Mouse (Mus musculus): Measurements from ENCODE around the gene Fth1. TPM values are rescaled to one million over a fixed set of nuclear protein-coding genes. Genes with fewer than 3 reads are reported as not detected.

The Fth1 gene
- polyA plus RNA-seq, 1 experiment, result 6,516 TPM

DNA sequence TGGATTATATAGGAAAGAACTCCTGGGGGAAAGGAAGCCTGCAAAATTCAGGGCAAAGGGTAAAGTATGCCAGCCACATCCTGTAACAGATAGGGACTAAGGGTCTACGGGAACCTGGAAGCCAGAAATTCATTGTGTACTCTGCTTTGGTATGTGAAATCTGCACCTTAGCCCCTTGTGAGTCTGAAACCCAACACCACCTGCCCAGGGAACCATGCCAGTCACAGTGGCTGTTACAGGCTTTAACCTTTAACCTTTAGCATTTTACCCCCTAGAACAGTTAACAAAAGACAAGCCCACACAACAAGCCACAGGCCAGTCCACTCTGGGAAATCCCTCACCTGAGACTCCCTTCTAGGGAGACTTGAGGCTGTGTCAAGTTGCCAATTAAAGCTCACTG lies 38.6 kb upstream of the Fth1 start:
- Histone ChIP-seq H3K9me3 (ENCODE audit: control insufficient read depth, low read length) (no peaks in the 10 kb centered on the region), H3K4me3 (replicated peaks) (no peak overlapping the region), H3K27me3 (ENCODE audit: control insufficient read depth) (no peaks in the 10 kb centered on the region), H3K4me1 (ENCODE audit: control insufficient read depth) (peaks cover 39% of the 10 kb centered on the region), H3K36me3 (ENCODE audit: control insufficient read depth) (no peaks in the 10 kb centered on the region)
- no peak for TF ChIP-seq TAL1 (IDR thresholded peaks at IDR 0.05; ENCODE audit: low read length)

GRCm38 (mm10) chr19:9942539-9943533 lies 37.6 kb upstream of the Fth1 start:
- H3K4me1 ChIP-seq (ENCODE audit: control insufficient read depth), result peaks cover 36% of the 10 kb centered on the region
- TF ChIP-seq TAL1 (IDR thresholded peaks at IDR 0.05; ENCODE audit: low read length) (no peak), GATA1 (IDR thresholded peaks at IDR 0.05; ENCODE audit: low read length) (no peak)
- H3K9me3 ChIP-seq (ENCODE audit: control insufficient read depth, low read length), result no peaks in the 10 kb centered on the region
- no peaks in the 10 kb centered on the region for H3K27me3 ChIP-seq (ENCODE audit: control insufficient read depth)
- H3K36me3 ChIP-seq (ENCODE audit: control insufficient read depth), result no peaks in the 10 kb centered on the region
- no peak overlapping the region for H3K4me3 ChIP-seq (replicated peaks)

GRCm38 (mm10) chr19:9945800-9946564 lies 34.4 kb upstream of the Fth1 start:
- H3K36me3 ChIP-seq (ENCODE audit: control insufficient read depth), result no peaks in the 10 kb centered on the region
- H3K27me3 ChIP-seq (ENCODE audit: control insufficient read depth), result no peaks in the 10 kb centered on the region
- H3K4me3 ChIP-seq (replicated peaks), result no peak overlapping the region
- no peaks in the 10 kb centered on the region for H3K9me3 ChIP-seq (ENCODE audit: control insufficient read depth, low read length)
- TF ChIP-seq GATA1 (IDR thresholded peaks at IDR 0.05; ENCODE audit: low read length), result no peak
- TF ChIP-seq TAL1 (IDR thresholded peaks at IDR 0.05; ENCODE audit: low read length), result no peak
- H3K4me1 ChIP-seq (ENCODE audit: control insufficient read depth), result peaks cover 8% of the 10 kb centered on the region

DNA sequence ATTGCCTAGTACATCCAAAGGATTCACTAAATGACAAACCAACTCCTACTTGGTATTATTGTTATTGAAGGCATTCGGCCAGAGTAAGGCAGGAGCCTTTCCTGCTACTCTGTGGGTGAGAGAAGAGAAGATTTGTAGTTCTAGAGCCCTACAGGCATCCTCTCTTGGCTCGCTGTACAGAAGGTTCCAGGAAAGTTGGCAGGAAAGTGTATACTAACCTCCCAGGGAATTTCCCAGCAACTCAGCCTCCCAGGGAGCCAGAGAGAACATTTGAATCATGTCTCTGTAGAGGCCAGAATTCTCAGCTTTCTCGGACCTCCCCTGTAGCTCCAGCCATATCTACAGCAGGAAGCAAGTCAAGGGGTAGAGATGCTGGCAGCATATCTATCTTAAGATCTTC lies 33.4 kb upstream of the Fth1 start:
- Histone ChIP-seq H3K27me3 (ENCODE audit: control insufficient read depth) (no peaks in the 10 kb centered on the region), H3K36me3 (ENCODE audit: control insufficient read depth) (no peaks in the 10 kb centered on the region), H3K9me3 (ENCODE audit: control insufficient read depth, low read length) (no peaks in the 10 kb centered on the region; the same call in 1 of the 2 replicates), H3K4me3 (replicated peaks) (no peak overlapping the region), H3K4me1 (ENCODE audit: control insufficient read depth) (peaks cover 8% of the 10 kb centered on the region)
- no peak for TF ChIP-seq TAL1 (IDR thresholded peaks at IDR 0.05; ENCODE audit: low read length)
- no peak for TF ChIP-seq GATA1 (IDR thresholded peaks at IDR 0.05; ENCODE audit: low read length)

GRCm38 (mm10) chr19:9952390-9952789 lies 28.0 kb upstream of the Fth1 start:
- TF ChIP-seq GATA1 (IDR thresholded peaks at IDR 0.05; ENCODE audit: low read length) (no peak), TAL1 (IDR thresholded peaks at IDR 0.05; ENCODE audit: low read length) (no peak)
- H3K9me3 ChIP-seq (ENCODE audit: control insufficient read depth, low read length), result no peaks in the 10 kb centered on the region; the same call in 1 of the 2 replicates

GRCm38 (mm10) chr19:9952912-9953311 lies 27.5 kb upstream of the Fth1 start:
- Histone ChIP-seq H3K27me3 (ENCODE audit: control insufficient read depth) (no peaks in the 10 kb centered on the region), H3K4me3 (replicated peaks) (no peak overlapping the region), H3K36me3 (ENCODE audit: control insufficient read depth) (no peaks in the 10 kb centered on the region), H3K4me1 (ENCODE audit: control insufficient read depth) (peaks cover 45% of the 10 kb centered on the region), H3K9me3 (ENCODE audit: control insufficient read depth, low read length) (no peaks in the 10 kb centered on the region; the same call in 1 of the 2 replicates)
- no peak for TF ChIP-seq TAL1 (IDR thresholded peaks at IDR 0.05; ENCODE audit: low read length)
- no peak for TF ChIP-seq GATA1 (IDR thresholded peaks at IDR 0.05; ENCODE audit: low read length)

More at GRCm38 (mm10) chr19:9952390-9952789, 28.0 kb upstream of the Fth1 start:
- peaks cover 40% of the 10 kb centered on the region for H3K4me1 ChIP-seq (ENCODE audit: control insufficient read depth)
- no peak overlapping the region for H3K4me3 ChIP-seq (replicated peaks)
- no peaks in the 10 kb centered on the region for H3K27me3 ChIP-seq (ENCODE audit: control insufficient read depth)
- no peaks in the 10 kb centered on the region for H3K36me3 ChIP-seq (ENCODE audit: control insufficient read depth)

- Histone ChIP-seq H3K36me3 (ENCODE audit: control insufficient read depth) (no peaks in the 10 kb centered on the region), H3K4me1 (ENCODE audit: control insufficient read depth) (peaks cover 48% of the 10 kb centered on the region), H3K4me3 (replicated peaks) (no peak overlapping the region), H3K9me3 (ENCODE audit: control insufficient read depth, low read length) (no peaks in the 10 kb centered on the region; the same call in 1 of the 2 replicates), H3K27me3 (ENCODE audit: control insufficient read depth) (no peaks in the 10 kb centered on the region)
- no peak for TF ChIP-seq GATA1 (IDR thresholded peaks at IDR 0.05; ENCODE audit: low read length)
- no peak for TF ChIP-seq TAL1 (IDR thresholded peaks at IDR 0.05; ENCODE audit: low read length)
Observed at GRCm38 (mm10) chr19:9954055-9954810, 26.2 kb upstream of the Fth1 start.

- Histone ChIP-seq H3K27me3 (ENCODE audit: control insufficient read depth) (no peaks in the 10 kb centered on the region), H3K4me1 (ENCODE audit: control insufficient read depth) (peaks cover 48% of the 10 kb centered on the region), H3K4me3 (replicated peaks) (no peak overlapping the region), H3K36me3 (ENCODE audit: control insufficient read depth) (no peaks in the 10 kb centered on the region), H3K9me3 (ENCODE audit: control insufficient read depth, low read length) (no peaks in the 10 kb centered on the region; the same call in 1 of the 2 replicates)
- no peak for TF ChIP-seq TAL1 (IDR thresholded peaks at IDR 0.05; ENCODE audit: low read length)
- TF ChIP-seq GATA1 (IDR thresholded peaks at IDR 0.05; ENCODE audit: low read length), result no peak
Observed at GRCm38 (mm10) chr19:9954811-9955202, 25.6 kb upstream of the Fth1 start.
